Mouse (Mus musculus) 416B (cell line): Measurements from ENCODE around the gene Drd4.
A peak's percentile ranks its signal among the peaks of the same experiment; 100 is the strongest.

ENCODE experiments used
- DNase-seq: peaks from one replicate; pipeline ENCODE4 v3.0.0; 2011; ENCODE audit warnings: low read depth

The Drd4 gene

DNA sequence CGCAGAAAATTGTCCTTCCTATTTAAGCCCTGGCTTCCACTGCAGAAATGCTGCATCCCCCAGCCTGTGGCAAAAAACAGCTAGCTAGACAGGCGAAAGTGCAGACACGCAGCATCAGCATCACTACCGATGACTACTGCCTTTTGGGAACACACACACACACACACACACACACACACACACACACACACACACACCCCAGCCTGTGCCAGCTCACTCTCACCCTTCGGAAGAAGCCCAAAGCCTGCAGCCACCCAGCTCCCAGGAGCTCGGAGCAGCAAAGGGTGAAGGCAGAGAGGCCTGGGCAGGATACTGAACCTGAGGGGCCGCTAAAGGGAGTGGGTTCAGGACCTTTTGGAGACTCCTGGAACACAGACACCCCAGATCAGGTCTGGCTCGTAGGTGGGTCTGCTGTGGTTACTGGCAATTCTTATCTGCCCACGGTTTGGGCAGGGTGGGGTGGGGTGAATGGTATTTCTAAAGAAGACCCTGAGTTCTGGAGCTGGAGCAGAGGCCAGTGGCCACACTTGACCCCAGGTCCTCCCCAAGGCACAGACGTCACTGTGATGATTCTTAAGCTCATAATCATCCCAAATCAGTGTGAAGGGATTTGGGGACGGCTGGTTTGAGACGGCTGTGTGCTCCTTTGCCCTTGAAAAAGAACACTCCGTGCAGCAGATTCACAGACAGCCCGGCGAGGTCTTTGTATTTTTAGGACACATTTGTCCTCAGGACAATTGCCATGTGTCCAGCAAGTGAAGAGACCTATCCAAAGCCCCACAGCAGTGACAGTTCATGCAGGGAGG lies 980 bp downstream of the Drd4 start:
- no peak for DNase-seq

DNA sequence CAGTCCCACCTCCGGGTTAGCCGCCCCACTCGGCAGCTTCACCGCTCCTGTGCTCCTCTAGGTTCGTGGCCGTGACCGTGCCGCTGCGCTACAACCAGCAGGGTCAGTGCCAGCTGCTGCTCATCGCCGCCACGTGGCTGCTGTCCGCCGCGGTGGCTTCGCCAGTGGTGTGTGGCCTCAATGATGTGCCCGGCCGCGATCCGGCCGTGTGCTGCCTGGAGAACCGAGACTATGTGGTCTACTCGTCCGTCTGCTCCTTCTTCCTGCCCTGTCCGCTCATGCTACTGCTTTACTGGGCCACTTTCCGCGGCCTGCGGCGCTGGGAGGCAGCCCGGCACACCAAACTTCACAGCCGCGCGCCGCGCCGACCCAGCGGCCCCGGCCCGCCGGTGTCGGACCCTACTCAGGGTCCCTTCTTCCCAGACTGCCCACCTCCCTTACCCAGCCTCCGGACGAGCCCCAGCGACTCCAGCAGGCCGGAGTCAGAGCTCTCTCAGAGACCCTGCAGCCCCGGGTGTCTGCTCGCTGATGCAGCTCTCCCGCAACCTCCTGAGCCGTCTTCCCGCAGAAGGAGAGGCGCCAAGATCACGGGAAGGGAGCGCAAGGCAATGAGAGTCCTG lies 2.2 kb downstream of the Drd4 start:
- DNase-seq: no peak

DNA sequence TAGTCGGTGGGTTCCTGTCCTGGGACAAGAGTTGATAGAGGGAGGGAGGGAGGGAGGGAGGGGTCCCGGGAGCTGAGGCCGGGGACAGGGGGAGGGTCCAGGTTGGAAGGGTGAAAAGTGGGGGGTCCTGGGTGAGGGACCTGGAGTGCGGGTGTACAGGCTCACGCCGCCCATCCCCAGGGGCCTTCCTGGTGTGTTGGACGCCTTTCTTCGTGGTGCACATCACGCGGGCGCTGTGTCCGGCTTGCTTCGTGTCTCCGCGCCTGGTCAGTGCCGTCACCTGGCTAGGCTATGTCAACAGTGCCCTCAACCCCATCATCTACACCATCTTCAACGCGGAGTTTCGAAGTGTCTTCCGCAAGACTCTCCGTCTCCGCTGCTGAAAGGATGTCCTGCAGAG lies 2.7 kb downstream of the Drd4 start:
- DNase-seq: no peak

DNA sequence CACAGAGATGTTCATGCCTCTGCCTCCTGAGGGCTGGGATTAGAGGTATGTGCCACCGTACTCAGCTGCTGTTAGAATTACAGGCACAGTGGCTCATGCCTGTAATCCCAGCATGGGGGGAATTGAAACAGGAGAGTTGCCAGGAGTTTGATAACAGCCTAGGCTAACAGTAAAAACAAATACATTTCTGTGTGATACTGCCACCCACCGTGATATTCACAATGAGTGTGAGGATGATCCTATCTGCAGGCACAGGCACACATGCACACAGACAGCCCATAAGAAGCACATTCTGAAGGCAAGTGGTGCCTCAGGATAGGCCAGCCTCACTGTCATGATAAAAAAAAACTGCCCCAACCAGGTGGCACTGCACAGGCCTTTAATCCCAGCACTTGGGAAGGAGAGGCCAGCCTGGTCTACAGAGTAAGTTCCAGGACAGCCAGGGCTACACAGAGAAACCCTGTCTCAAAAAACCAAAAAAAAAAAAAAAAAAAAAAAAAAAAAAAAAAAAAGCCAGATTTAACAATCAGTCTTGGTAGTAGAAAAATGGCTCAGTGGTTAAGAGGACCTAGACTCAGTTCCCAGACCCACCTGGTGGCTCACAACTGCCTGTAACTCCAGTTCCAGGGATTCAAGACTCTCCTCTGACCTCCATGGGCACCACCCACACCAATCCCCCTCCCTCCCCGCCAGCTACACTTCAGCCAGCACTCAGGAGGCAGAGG lies 6.3 kb downstream of the Drd4 start:
- DNase-seq: no peak

DNA sequence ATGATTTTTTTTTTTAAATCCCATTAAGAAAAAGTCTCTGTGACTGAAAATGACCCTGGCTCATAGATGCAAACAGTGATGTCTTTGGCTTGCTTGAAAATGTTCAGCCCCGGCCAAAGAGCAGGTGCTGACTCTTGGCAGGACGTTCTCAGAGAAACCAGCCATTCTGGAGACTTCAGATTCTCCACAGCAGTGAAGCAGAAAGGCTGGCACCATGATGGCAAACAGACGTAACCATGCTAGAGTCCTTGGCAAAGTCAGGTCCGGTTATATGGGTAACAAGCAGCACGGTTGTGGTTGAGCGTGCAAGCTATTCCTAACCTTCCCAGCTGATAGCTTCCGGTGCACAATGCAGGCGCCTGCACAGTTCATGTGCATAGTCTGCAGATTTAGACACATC lies 7.4 kb downstream of the Drd4 start:
- no peak for DNase-seq

DNA sequence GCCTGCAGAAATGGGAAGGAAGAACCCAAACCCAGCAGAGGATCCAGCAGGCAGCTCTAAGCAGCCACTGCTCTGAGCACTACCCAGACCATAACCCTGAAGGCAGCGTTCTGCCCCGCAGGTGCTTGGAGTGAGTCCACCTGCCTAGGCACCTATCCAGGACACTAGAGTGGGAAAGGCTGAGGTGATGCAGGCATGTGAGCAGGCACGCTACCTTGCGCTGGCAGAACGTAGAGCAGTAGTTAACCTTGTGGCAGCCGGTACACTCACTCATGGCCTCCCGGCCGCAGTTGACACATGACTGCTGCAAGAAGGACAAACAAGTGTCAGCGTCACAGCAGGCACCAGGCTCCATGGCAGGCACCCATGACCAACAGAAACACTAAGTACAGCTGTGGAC lies 9.6 kb downstream of the Drd4 start:
- DNase-seq: no peak

DNA sequence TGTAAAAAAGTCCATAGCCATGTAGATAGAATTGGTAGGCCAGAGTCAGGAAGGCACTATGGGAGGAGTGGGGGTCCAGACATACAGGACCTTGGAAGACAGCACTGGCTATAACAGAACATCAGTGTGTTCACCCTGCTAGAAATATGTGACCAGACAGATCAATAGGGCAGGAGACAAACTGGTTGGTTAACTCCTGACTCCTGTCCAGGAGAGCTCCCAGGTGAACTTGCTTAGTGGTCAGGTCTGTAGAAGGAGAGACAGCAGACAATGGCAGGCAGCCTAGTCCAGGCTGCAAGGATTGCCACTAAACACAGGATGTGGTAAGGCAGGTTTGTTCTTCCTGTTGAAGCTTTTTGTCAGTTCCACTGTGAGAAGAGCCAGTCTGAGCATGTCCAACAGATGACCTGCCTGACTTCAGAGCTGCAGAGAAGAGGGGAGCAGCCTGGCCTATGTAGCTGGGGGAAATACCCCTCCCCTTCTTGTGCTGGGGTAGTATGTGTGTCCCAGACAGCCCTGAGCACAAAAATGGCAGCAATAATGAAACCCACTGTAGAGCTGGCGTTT lies 11.0 kb downstream of the Drd4 start:
- DNase-seq: peak; percentile 43

DNA sequence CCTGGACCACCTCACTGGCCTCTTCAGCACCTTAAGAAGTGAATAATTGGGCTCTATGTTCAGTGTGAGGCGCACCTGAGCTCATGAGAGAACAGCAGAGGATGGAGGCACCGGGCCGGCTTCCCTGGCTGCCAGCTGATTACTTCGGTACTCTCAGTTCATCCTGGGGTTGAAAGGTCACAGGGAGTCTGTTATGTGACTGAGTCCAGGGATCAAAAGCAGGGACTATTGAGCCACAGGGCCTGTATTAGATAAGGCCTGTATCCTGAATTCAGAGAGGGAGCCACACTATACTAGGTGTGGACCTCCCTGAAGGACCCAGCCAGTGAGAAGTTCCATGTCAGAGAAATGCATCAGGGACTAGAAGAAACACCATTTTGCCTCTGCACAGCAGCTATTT lies 12.7 kb downstream of the Drd4 start:
- no peak for DNase-seq

DNA sequence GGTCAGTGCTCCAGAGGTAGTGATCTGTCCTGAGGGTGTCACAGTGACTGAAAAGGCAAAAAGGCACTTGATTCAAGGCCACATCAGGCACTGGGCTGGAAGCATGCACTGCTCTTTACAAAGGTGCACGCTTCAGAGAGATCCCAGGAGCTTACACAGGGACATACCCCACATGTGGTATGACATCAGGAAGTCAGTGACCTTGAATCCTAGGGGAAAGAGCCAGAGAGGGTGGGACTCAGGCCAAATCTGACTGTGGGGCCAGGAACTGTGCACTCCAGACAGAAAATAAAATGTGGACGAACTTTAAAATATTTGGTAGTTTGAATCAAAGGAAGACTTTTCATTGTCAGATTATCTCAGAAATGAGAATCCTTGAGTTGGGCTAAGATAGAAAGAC lies 22.6 kb downstream of the Drd4 start:
- DNase-seq: no peak

DNA sequence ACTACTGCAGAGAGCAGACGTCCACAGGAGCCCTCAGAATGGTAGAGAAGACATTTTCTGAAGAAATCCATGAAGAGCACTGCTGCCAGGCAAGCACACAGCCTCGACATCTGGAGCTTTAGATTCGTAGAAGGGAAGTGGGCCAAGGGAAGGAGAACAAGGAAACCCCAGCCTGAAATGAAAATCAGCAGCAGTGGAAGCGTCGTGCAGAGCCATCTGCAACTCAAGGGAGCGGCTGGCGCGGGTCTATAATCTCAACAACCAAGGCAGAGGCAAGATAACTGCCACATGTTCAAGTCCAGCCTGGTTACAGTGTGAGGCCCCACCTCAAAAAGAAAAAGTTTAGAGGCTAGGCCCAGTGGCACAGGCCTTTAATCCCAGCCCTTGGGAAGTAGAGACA lies 23.3 kb downstream of the Drd4 start:
- no peak for DNase-seq

DNA sequence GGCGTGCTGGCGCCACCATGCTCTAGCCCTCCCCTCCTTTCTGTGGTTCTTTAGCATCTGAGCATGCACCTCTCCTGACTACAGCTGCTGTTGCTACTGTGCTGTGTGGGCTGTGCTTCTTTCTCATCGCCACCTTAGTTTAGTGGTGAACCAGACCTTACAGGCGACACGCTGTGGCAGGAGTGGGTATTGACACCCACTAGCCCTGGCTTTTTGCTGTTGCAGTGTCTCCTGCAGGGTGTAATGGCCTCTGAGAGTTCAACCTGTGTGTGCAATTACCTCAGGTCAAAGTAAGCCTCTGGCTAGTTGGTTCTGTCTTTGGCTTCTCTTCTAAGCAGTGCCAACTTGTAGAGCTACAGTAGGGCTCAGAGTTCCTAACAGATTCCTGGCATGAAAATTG lies 24.2 kb downstream of the Drd4 start:
- peak; percentile 41 for DNase-seq

DNA sequence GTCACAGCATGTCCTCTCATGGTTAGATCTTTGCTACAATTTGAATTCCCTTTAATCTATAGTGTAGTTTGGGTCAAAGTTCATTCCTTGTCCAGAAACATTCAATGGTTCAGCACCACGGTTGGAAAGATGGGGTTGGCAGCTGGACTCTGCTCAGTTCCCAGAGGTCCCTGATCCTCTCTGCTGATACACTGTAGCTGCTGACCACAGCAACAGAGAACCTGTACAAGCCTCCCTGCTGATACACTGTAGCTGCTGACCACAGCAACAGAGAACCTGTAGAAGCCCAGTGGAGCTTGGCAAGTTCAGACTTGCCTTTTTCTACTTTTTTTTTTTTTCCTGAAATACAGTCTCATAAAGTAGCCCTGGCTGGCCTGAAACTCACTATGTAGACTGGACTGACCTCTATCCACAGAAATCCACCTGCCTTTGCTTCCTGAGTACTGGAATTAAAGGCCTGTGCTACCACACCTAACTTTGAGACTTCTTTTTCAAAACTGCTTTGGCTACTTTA lies 25.9 kb downstream of the Drd4 start:
- DNase-seq: no peak

DNA sequence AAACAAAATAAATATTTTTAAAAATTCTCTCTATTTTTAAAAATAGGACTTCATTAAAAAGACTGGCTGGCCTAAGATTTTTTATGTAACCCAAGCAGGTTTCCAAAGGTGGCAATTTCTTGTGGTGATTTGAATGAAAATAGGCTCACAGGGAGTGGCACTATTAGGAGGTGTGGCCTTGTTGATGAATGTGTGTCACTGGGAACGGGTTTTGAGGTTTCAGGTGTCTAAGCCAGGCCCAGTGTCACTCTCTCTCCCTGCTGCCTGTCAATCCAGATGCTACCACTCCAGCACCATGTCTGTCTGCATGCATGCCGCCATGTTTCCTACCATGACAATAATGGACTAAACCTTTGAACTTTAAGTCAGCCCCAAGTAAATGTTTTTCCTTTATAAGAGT lies 27.6 kb downstream of the Drd4 start:
- DNase-seq: no peak

DNA sequence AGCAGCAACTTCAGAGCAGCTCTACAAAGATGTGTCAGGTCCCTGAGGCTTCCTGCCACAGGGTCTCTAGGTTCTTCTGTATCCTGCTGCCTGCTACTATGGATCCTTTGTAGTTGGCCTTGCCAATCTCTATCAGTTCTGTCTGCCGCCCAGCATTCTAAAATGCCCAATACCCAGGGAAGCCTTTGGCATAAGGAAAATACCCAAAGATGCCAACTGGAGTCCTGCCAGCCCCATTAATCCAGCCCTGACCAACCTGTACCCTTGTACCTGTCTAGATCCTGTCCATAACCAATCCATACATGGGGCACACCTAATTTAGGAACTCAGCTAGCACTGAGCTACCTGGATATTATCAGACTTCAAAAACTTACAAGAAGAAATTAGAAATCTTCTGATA lies 32.9 kb downstream of the Drd4 start:
- DNase-seq: no peak

DNA sequence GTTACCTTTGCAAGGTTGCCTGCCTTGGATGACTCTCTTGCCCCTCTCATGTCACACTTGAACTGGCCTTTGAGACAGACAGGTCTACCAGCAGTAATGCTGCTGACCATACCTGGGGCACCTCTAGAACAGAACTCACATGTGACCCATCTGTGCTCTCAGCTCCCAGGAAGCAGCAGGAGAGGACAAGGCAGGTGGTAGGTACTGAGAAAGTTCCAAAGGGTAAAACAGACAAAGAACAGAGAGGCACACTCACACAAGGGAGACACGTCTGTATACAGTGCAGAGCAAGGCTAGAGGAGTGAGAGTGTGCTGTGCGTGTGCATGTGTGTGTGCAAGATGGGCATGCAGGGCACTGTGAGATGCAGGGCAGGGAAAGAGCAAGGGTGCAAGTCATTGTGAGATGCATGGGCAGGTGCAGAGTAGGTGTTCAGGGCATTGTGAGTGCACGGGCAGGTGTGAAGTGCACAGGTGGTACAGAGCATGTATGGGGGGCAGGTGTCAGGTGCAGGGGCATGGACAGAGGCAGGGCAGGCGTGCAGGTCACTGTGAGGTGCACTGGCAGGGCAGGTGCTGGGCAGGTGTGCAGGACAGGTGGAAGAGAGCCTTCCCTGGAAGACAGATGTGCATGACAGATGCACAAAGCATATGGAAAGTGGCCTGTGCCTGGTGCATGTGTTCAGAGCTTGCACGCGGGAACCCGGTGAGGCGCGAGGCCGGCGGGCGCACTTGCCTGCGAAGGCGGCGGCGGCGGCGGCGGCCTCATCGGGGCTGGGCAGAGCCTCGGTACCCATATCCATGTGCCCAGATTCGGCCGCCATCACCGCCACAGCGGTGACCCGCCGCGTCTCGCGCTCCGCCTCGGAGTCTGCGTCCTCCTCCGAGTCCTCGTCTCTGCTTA lies 35.0 kb downstream of the Drd4 start:
- DNase-seq: peak; percentile 12

DNA sequence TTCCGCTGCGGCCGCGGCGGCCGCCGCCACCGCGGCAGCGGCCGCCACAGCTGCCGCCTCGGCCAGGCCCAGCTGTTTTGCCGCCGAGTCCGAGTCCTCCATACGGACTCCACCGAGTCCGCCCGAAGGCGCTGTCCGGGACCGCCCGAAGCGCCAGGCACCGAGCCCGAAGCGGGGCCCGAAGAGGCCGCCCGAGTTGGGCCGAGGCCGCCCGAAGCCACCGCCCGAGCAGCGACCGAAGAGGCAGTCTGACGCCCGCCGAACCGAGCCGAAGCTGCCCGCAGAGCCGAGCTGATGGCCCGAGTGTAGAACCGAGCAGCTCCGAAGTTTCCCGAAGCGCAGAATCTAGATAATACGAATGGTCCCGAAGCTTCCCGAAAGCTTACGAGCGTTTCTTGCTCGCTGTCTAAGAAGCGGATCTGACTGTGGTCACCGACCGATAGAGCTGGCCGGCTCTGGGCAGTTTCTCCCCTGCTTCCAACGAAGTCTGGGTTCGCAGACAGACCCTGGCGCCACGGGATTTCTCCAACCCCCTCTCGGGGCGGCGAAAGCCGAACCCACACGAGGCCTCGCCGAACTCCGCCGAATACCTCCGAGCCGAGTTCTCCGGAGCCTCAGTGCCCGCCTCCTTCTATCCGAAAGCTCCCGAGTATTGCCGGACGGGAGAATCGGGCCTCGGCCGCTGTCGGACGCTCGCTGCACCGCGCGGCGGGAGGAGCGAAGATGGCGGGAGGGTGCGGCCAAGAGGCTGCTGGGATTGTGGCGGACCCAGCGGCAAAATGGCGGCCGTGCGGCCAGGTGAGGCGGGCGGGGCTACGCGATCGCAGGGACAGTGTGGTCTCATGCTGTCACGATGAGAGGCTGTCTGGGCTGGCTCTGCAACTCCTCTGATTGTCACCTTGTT lies 35.9 kb downstream of the Drd4 start, which contains the start of the genes Deaf1 and Tmem80:
TSS of gene Deaf1 (minus strand) at position 222 of the 904 bp plus-strand sequence.
TSS of gene Tmem80 (plus strand) at position 271 of the 904 bp plus-strand sequence.
- peak; percentile 97 for DNase-seq

DNA sequence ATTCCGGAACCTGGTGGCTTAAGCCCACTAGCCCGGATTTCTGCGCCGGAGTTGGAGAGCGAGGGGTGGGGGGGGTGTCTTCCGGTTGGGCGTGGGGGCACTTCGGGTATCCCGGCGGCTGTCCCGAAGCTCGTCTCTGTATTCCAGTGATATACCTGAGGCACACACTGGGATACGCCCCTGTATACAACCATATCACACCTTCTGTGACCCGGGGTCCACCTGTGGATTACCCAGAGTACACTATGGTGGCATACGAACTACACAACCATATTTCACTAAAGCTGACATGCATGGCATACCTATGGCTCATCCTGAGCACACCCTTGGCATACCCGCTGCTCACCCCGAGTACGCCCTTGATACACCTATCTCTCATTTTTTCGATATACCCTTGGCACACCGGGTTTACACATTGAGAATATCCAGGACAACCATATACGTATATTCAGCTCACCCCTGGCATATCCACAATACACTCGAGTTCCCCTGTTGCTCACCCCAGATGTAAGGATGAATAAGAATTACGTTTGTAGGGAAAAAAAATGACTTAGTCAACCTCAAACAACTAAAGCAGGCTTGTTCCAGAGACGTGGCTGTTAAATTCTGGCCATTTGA lies 36.7 kb downstream of the Drd4 start:
- DNase-seq: peak; percentile 49

DNA sequence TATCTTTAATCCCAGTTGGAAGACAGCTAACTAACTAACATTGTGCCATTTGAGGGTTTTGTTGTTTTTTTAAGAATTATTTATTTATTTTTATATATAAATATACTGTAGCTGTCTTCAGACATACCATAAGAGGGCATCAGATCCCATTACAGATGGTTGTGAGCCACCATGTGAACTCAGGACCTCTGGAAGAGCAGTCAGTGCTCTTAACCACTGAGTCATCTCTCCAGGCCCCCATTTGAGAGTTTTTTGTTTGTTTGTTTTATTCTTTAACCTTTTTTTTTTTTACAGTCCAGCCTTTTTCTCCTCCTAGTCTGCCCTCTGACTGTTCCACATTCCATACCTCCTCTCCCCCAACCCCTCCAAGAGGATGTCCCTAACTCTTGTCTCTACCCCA lies 38.9 kb downstream of the Drd4 start:
- DNase-seq: peak; percentile 43

DNA sequence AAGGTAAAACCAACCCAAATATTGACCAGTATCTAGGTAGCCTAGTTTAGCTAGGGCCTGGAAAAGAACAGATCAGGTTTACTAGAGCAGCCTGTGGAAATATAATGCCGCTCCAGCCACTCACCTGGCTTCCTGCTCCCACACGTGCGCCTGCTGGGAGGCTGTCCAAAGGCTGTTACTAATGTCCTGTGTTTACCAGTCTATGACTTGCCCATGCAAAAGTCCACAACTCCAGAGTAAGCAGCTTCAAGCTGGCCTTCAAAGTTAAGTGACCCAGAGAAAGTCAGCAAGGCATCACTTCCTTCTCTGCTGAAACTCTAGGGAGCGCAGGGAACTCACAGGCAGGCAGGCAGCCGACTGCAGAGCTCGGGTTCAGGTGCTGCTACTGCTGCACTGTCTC lies 40.2 kb downstream of the Drd4 start:
- DNase-seq: no peak

DNA sequence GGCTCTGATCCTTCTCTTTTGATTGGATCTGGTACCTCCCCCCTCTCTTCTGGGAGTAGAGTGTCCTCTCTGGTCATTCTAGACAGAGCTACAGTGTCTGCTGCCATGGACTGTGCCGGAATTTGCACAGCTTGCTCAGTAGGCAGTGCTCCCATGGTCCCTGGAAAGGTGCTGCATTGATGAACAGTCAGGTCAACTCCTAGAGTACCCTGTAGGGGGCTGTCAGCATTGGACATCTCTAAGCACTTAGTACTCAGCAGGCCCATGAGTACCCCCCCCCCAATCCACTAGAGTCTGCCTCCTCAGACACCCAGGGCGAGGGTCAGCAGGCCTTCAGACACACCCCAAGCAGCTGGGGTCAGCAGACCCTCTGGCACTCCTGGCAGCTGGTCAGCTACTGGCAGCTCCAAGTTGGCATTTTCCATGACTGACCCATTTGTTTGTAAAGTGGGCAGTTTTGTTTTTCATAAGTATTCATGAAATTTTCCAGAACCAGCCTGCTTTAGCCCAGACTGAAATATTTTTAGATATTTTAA lies 43.3 kb downstream of the Drd4 start:
- DNase-seq: no peak
